Mouse (Mus musculus) hindbrain, embryonic 10.5 days (tissue): ENCODE results near the gene Prep. TPM values are rescaled to one million over a fixed set of nuclear protein-coding genes. Genes with fewer than 3 reads are reported as not detected.
"Not testable (repeated sequence)": the region's sequence is repeated elsewhere in the genome, so short reads cannot be mapped to it uniquely, and the experiment has no call there.

Source experiments
- DNase-seq: peaks from one replicate; pipeline ENCODE4 v3.0.0-alpha.2; 2017; ENCODE audit warnings: low spot score
- H3K27ac ChIP-seq: fragments of 300-500 bp; sonication (generic); 2 replicates; pipeline ENCODE4 v1.5.1; 2016; ENCODE audit warnings: mild to moderate bottlenecking, moderate library complexity
- H3K27me3 ChIP-seq: fragments of 300-500 bp; sonication (generic); 2 replicates; pipeline ENCODE4 v1.6.1; 2016; ENCODE audit warnings: mild to moderate bottlenecking; ENCODE audit not compliant: poor library complexity, insufficient read depth, severe bottlenecking
- H3K36me3 ChIP-seq: fragments of 300-500 bp; sonication (generic); 2 replicates; pipeline ENCODE4 v1.6.1; 2016; ENCODE audit warnings: mild to moderate bottlenecking, moderate library complexity
- H3K4me1 ChIP-seq: fragments of 300-500 bp; sonication (generic); replicated peaks from 2 replicates; pipeline ENCODE4 v1.6.1; 2016; ENCODE audit warnings: mild to moderate bottlenecking
- H3K4me3 ChIP-seq: fragments of 300-500 bp; sonication (generic); 2 replicates; pipeline ENCODE4 v1.5.1; 2016; ENCODE audit warnings: mild to moderate bottlenecking, moderate library complexity
- H3K9me3 ChIP-seq: fragments of 300-500 bp; sonication (generic); 2 replicates; pipeline ENCODE4 v1.6.1; 2016; ENCODE audit warnings: mild to moderate bottlenecking, moderate library complexity
- WGBS: fragments of 180-500 bp; shearing (Covaris S2); methylation state at CpG from one replicate; pipeline ENCODE4 v1.1.7; 2016; 5-methylcytosine and 5-hydroxymethylcytosine counted together
- polyA plus RNA-seq: library from polyadenylated mRNA; unstranded; fragments of >200 nt; fragmentation: Nextera tagmentation; extraction: Ambion mirVana; gene quantifications from 2 replicates; pipeline ENCODE4 v1.2.1, GENCODE M21; 2016

The Prep gene
- polyA plus RNA-seq, 1 experiment from 2014 or later = 34.0 TPM

DNA sequence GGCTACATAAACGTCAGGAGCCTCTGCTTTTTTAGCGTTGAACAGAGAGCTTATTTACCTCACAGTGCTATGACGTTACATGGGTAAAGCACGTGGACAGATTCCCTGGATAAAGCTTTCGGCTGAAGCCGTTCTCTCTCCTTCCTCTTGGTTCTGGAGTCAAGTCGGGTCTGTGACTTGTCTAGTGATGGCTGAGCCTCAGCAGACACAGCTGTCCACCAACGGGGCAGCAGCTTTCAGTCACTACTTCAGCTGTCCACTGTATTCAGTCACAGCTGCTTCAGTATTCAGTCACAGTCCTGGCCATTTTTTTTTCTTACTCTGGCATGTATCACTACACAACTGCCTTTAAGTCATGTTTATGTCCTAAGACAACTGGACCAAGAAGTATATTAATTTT, 106.9 kb downstream of the Prep start:
- Histone ChIP-seq H3K4me1 (no peaks in the 10 kb centered on the region), H3K4me3 (no peak overlapping the region), H3K36me3 (no peaks in the 10 kb centered on the region), H3K27ac (no peak overlapping the region), H3K9me3 (no peaks in the 10 kb centered on the region), H3K27me3 (no peaks in the 10 kb centered on the region)
- 88% methylated on average over 8 of the region's 8 CpGs for WGBS
- DNase-seq = no peak

- Histone ChIP-seq H3K4me3 (no peak overlapping the region), H3K27ac (no peak overlapping the region), H3K36me3 (no peaks in the 10 kb centered on the region), H3K9me3 (no peaks in the 10 kb centered on the region), H3K27me3 (no peaks in the 10 kb centered on the region), H3K4me1 (no peaks in the 10 kb centered on the region)
- 94% methylated on average over 3 of the region's 3 CpGs for WGBS
- no peak for DNase-seq
Observed at GRCm38 (mm10) chr10:45174345-45174744, 107.3 kb downstream of the Prep start.

- not testable (repeated sequence) for H3K27ac ChIP-seq
- 88% methylated on average over 2 of the region's 5 CpGs for WGBS
Observed at GRCm38 (mm10) chr10:45177798-45178197, 110.8 kb downstream of the Prep start, which contains the start of gene Popdc3. Gene Popdc3, plus strand, starts transcription at chr10:45178098.

GRCm38 (mm10) chr10:45180677-45181326, 113.8 kb downstream of the Prep start:
- H3K27me3 ChIP-seq = no peaks in the 10 kb centered on the region
- no peak overlapping the region for H3K4me3 ChIP-seq
- no peaks in the 10 kb centered on the region for H3K9me3 ChIP-seq
- H3K36me3 ChIP-seq = no peaks in the 10 kb centered on the region
- no peak overlapping the region for H3K27ac ChIP-seq
- no peaks in the 10 kb centered on the region for H3K4me1 ChIP-seq
- no peak for DNase-seq
- 95% methylated on average over 4 of the region's 4 CpGs for WGBS

More at GRCm38 (mm10) chr10:45177798-45178197, 110.8 kb downstream of the Prep start, which contains the start of gene Popdc3:
- H3K36me3 ChIP-seq, H3K4me3 ChIP-seq, DNase-seq, H3K4me1 ChIP-seq, H3K9me3 ChIP-seq, H3K27me3 ChIP-seq: not testable (repeated sequence)

- no peaks in the 10 kb centered on the region for H3K4me1 ChIP-seq
- H3K9me3 ChIP-seq = no peaks in the 10 kb centered on the region
- H3K27me3 ChIP-seq = no peaks in the 10 kb centered on the region
- DNase-seq = no peak
- no peak overlapping the region for H3K4me3 ChIP-seq
- no peak overlapping the region for H3K27ac ChIP-seq
- no peaks in the 10 kb centered on the region for H3K36me3 ChIP-seq
- WGBS = 93% methylated on average over 3 of the region's 3 CpGs
Observed at GRCm38 (mm10) chr10:45181344-45181743, 114.3 kb downstream of the Prep start.

DNA sequence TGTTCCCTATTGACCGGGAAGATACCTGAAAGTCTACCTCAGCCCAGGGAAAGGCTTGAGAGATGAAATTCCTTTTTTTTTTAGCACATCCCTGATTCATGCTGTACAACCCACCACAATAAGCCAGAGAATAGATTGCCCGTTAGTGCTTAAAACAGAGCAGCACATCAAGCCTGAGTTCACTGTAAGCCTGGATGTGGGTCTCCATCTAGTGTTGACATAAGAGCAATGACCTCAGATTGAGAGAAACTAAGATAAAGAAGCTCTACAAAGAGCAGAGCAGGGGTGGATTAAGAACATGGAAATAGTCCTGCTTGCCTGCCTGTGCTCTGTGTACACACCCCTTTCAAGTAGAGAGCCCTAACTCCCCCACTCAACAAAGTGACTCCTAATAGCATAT, 118.5 kb downstream of the Prep start:
- WGBS = 93% methylated on average over 2 of the region's 2 CpGs
- no peaks in the 10 kb centered on the region for H3K36me3 ChIP-seq
- H3K4me3 ChIP-seq = no peak overlapping the region
- H3K4me1 ChIP-seq = no peaks in the 10 kb centered on the region
- H3K9me3 ChIP-seq = no peaks in the 10 kb centered on the region
- no peaks in the 10 kb centered on the region for H3K27me3 ChIP-seq
- no peak overlapping the region for H3K27ac ChIP-seq
- DNase-seq = no peak

DNA sequence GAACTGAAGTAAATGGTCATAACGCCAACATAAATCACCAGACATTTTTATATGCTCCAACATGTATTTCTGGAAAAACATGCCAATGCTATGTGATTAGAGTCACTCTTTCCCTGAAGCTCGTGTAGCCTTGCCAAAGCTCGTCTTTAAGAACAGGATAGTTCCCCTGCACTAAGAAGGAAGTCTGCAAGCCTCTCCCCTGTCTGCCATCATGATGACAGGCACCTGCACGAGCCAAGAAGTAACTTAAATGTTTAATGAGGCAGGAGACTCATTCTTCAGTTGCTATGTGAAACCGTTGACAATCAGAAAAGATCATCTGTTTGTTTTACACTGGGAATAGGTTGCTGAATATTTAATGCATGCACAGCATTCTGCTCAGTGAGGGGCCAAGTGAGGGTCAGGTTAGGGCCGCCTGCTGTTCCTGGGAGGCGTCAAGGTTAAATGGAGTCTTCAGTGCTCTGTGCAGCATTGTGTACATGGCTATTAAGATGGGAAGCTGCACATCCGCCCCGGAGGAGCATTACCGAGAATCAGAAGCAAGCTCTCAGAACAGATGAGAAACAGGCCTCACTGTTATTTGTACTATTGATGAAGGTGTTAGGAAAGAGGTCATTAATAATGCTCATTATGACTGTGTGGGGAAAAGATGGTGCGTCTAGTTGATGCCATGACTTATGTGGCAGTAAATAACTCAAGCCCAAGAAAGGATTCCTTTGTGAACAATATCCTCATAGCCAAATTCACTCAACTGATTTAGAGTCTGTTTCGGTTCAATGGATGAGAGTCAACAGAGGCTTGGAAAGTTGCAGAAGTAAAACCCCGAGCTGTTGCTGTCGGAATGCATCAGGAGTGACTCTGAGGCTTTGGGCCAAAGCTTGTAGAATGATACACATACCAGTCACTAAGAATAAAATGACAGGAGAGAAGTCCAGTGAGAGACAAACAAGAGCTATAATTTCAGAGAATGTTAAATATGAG, 126.6 kb downstream of the Prep start:
- no peaks in the 10 kb centered on the region for H3K36me3 ChIP-seq
- no peak overlapping the region for H3K4me3 ChIP-seq
- no peaks in the 10 kb centered on the region for H3K27me3 ChIP-seq
- H3K4me1 ChIP-seq = peaks cover 8% of the 10 kb centered on the region
- no peaks in the 10 kb centered on the region for H3K9me3 ChIP-seq
- DNase-seq = no peak
- no peak overlapping the region for H3K27ac ChIP-seq
- WGBS = 66% methylated on average over 14 of the region's 14 CpGs

DNA sequence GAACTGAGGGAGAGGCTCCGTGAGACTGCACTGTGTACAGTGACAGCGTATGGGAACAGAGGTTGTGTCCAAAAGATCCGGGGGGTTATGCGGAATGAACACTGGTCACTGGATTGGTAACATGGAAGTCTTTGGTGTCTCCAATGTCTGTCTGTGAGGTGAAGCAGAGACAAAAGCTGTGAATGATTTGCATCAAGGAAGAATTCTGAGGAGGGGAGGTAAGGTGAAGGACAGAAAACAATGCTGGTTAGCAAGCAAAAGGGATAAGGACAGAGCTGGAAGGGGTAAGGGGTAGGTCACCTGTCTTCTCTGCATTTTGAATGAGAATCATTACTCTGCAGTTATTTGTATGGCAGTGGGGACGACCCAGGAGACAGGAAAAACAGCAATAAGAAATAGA, 127.5 kb downstream of the Prep start:
- no peaks in the 10 kb centered on the region for H3K36me3 ChIP-seq
- H3K9me3 ChIP-seq = no peaks in the 10 kb centered on the region
- no peak overlapping the region for H3K27ac ChIP-seq
- H3K4me1 ChIP-seq = peaks cover 8% of the 10 kb centered on the region
- 78% methylated on average over 5 of the region's 5 CpGs for WGBS
- no peak overlapping the region for H3K4me3 ChIP-seq
- no peak for DNase-seq
- no peaks in the 10 kb centered on the region for H3K27me3 ChIP-seq

DNA sequence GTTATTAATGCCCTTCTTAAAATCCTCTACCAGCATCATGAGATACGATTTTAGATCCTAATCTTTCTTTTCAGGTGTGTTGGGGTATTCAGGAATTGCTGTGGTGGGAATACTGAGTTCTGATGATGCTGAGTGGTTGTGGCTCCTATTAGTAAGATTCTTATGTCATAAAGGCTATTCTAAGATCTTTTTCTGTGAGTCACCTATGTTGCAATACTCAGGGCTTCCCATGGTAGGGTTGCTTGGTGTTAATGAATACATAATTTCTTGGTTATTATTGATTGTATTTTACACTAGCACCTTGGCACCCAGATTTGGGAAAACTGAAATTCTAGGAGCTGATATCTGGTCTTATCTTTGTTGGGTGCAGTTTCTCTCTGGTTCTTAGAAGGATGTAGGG, 137.6 kb downstream of the Prep start:
- H3K9me3 ChIP-seq = no peaks in the 10 kb centered on the region
- no peaks in the 10 kb centered on the region for H3K36me3 ChIP-seq
- whole genome bisulfite sequencing = 70% methylated on average over 1 of the region's 1 CpGs
- no peak for DNase-seq
- no peaks in the 10 kb centered on the region for H3K27me3 ChIP-seq
- no peak overlapping the region for H3K27ac ChIP-seq
- H3K4me1 ChIP-seq = no peaks in the 10 kb centered on the region
- no peak overlapping the region for H3K4me3 ChIP-seq

DNA sequence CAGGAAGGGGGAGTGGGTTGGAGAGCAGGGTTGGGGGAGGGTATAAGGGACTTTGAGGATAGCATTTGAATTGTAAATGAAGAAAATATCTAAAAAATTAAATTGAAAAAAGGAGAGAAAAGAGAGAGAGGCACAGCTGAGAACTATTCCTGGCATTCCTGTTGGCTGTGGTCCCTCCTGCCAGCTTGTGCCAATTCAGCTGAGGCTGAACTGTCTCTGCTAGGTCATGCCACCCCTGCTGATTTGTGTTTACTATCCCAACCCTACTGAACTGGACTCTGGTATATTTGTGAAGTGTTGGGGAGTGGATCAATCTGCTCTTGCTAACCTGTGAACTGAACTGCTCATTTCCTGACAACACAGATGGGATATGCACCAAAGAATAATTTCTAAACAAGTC, 143.2 kb downstream of the Prep start:
- no peak for DNase-seq
- Histone ChIP-seq H3K4me3 (no peak overlapping the region), H3K9me3 (no peaks in the 10 kb centered on the region), H3K36me3 (no peaks in the 10 kb centered on the region), H3K27ac (no peak overlapping the region), H3K27me3 (no peaks in the 10 kb centered on the region), H3K4me1 (no peaks in the 10 kb centered on the region)

- 86% methylated on average over 7 of the region's 7 CpGs for WGBS
- no peak for DNase-seq
- H3K27ac ChIP-seq = no peak overlapping the region
- H3K36me3 ChIP-seq = no peaks in the 10 kb centered on the region
- no peaks in the 10 kb centered on the region for H3K4me1 ChIP-seq
- no peaks in the 10 kb centered on the region for H3K9me3 ChIP-seq
- H3K27me3 ChIP-seq = no peaks in the 10 kb centered on the region
- H3K4me3 ChIP-seq = no peak overlapping the region
Observed at GRCm38 (mm10) chr10:45216676-45217075, 149.7 kb downstream of the Prep start.
